Mouse (Mus musculus): ENCODE results near the gene Gm20458. TPM values are rescaled to one million over a fixed set of nuclear protein-coding genes. Genes with fewer than 3 reads are reported as not detected.

Gene Gm20458
- polyA plus RNA-seq, 1 experiment = 31.6 TPM

DNA sequence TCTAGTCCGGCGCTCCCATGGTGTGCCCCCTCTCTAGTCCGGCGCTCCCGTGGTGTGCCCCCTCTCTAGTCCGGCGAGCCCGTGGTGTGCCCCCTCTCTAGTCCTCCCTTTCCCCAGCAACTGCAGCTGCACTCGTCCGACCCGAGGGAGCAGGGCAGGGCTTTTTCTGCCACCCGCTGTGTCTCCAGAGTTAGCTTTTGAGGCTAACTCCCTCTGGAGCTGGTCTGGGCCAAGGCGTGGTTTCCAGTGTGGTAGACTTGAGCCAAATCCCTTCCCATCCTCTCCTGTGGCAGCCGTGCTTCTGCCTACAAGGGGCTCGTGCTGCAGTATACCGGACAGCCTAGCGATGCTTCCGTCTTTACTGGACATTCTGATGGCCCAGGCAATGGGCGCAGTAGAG lies 47.0 kb downstream of the Gm20458 start:
- no peaks in the 10 kb centered on the region for H3K79me2 ChIP-seq (ENCODE audit: control insufficient read depth, insufficient read depth)
- TF ChIP-seq REST (IDR thresholded peaks at IDR 0.05; ENCODE audit: insufficient read depth, insufficient read length) (no peak), POLR2AphosphoS2 (IDR thresholded peaks at IDR 0.05; ENCODE audit: insufficient read length, low read depth) (no peak), MYOD1 (IDR thresholded peaks at IDR 0.05; ENCODE audit: control insufficient read depth in 1 of 3, insufficient read length in 2 of 3, low read depth in 2 of 3) (no peak), TCF3 (IDR thresholded peaks at IDR 0.05; ENCODE audit: insufficient read length, low read depth) (no peak), MAX (IDR thresholded peaks at IDR 0.05; ENCODE audit: low read depth) (no peak), SRF (IDR thresholded peaks at IDR 0.05; ENCODE audit: control insufficient read depth, insufficient read length, low read depth) (no peak), E2F4 (IDR thresholded peaks at IDR 0.05; ENCODE audit: insufficient read depth) (no peak), POLR2A (IDR thresholded peaks at IDR 0.05; ENCODE audit: insufficient read length, low read depth) (no peak), TCF12 (IDR thresholded peaks at IDR 0.05; ENCODE audit: insufficient read depth, poor library complexity, severe bottlenecking) (no peak), MYOG (IDR thresholded peaks at IDR 0.05; ENCODE audit: control insufficient read depth in 1 of 3, insufficient read depth in 1 of 3, insufficient read length in 2 of 3, low read depth in 2 of 3) (no peak), CEBPB (IDR thresholded peaks at IDR 0.05; ENCODE audit: insufficient read depth, poor library complexity, severe bottlenecking) (no peak), USF1 (IDR thresholded peaks at IDR 0.05; ENCODE audit: low read depth) (no peak)

DNA sequence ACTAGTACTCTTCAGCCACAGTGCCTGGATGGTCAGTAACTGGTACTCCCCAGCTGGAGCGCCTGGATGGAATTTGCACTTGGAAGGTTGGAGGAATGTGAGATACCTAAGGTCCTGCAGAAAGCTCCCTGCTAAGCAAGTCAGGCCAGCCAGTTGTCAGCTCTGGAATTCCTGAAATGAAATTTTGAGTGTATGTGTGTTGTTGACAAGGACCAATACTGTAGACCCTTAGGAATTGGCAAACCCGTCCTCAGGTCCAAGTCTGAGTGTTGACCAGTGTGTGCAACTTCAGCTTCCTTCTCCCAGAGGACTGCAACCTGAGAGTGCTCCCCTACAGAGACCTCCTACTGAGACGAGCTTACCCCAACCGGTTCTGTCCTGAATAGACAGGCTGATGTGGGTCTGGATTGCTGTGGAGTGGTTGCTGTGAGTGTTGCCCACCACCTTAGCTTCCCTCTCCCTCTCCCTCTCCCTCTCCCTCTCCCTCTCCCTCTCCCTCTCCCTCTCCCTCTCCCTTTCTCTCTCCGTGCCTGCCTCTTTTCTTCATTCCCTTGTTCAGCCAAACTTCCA lies 49.9 kb downstream of the Gm20458 start:
- no peak overlapping the region for H3K4me3 ChIP-seq
- TF ChIP-seq TCF3 (IDR thresholded peaks at IDR 0.05; ENCODE audit: insufficient read length, low read depth) (no peak), CEBPB (IDR thresholded peaks at IDR 0.05; ENCODE audit: insufficient read depth, poor library complexity, severe bottlenecking) (no peak), MAX (IDR thresholded peaks at IDR 0.05; ENCODE audit: low read depth) (no peak), POLR2A (IDR thresholded peaks at IDR 0.05; ENCODE audit: insufficient read length, low read depth) (no peak), MYOG (IDR thresholded peaks at IDR 0.05; ENCODE audit: control insufficient read depth in 1 of 3, insufficient read depth in 1 of 3, insufficient read length in 2 of 3, low read depth in 2 of 3) (no peak), E2F4 (IDR thresholded peaks at IDR 0.05; ENCODE audit: insufficient read depth) (no peak), MYOD1 (IDR thresholded peaks at IDR 0.05; ENCODE audit: control insufficient read depth in 1 of 3, insufficient read length in 2 of 3, low read depth in 2 of 3) (no peak), SRF (IDR thresholded peaks at IDR 0.05; ENCODE audit: control insufficient read depth, insufficient read length, low read depth) (no peak)

More for the DNA sequence above, 47.0 kb downstream of the Gm20458 start:
- H3K27me3 ChIP-seq (ENCODE audit: control insufficient read depth, insufficient read depth, insufficient read length) = no peaks in the 10 kb centered on the region
- no peak overlapping the region for H3ac ChIP-seq (ENCODE audit: control insufficient read depth, insufficient read length)
- H3K4me3 ChIP-seq = no peak overlapping the region
- no peak overlapping the region for H3K4me2 ChIP-seq (ENCODE audit: low read depth)
- H3K36me3 ChIP-seq (ENCODE audit: control insufficient read depth, insufficient read depth) = peaks cover 27% of the 10 kb centered on the region

DNA sequence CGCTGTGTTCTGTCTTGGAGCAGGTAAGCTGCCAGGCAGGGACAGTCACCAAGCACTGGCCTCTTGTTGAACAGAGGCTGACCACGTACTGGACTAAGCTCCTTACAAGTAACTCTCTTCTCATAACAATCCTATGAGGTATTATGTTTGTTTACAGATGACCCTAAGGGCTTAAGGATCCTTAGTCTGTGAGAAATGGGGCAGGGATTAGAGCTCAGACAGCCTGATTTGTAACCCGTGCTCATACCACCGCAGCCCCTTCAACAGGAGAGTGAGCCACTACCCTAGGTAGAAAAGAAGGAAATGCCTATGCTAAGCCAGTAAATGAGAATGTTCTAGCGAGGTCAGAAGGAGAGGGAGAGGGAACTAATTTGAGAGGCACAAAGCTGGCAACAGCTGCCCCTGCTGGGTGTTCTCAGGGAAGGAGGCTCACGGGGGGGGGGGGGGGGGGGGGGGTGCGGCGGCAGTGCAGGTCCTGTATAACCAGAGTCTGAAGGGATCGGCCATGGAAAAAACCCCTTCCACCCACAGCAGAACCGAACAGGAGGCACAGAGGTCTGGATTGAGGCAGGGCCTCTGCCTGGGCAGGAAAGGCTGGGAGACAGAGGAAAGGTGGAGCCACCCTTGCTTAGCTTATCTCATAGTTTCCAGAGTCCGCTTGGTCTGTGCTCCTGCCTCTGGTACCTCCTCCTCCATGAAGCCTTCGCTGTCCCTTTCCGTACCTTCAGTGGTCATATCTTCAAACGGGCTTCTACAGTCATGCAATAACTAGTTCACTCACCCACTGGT lies 51.5 kb downstream of the Gm20458 start:
- H3K4me3 ChIP-seq = no peak overlapping the region
- peak overlapping the region; percentile 78 for H3K4me2 ChIP-seq (ENCODE audit: low read depth)
- TF ChIP-seq POLR2AphosphoS2 (IDR thresholded peaks at IDR 0.05; ENCODE audit: insufficient read length, low read depth) (peak; percentile 8), MAX (IDR thresholded peaks at IDR 0.05; ENCODE audit: low read depth) (no peak), MYOD1 (IDR thresholded peaks at IDR 0.05; ENCODE audit: control insufficient read depth in 1 of 3, insufficient read length in 2 of 3, low read depth in 2 of 3) (peak in 1 of 3 experiments; percentile 10), POLR2A (IDR thresholded peaks at IDR 0.05; ENCODE audit: insufficient read length, low read depth) (no peak), SRF (IDR thresholded peaks at IDR 0.05; ENCODE audit: control insufficient read depth, insufficient read length, low read depth) (no peak)
- H3K36me3 ChIP-seq (ENCODE audit: control insufficient read depth, insufficient read depth) = no peaks in the 10 kb centered on the region
- H3K27me3 ChIP-seq (ENCODE audit: control insufficient read depth, insufficient read depth, insufficient read length) = no peaks in the 10 kb centered on the region
- H3K79me2 ChIP-seq (ENCODE audit: control insufficient read depth, insufficient read depth) = no peaks in the 10 kb centered on the region
- H3ac ChIP-seq (ENCODE audit: control insufficient read depth, insufficient read length) = no peak overlapping the region

More for the DNA sequence above, 49.9 kb downstream of the Gm20458 start:
- H3ac ChIP-seq (ENCODE audit: control insufficient read depth, insufficient read length) = no peak overlapping the region
- no peaks in the 10 kb centered on the region for H3K79me2 ChIP-seq (ENCODE audit: control insufficient read depth, insufficient read depth)
- H3K4me2 ChIP-seq (ENCODE audit: low read depth) = no peak overlapping the region
- peaks cover 4% of the 10 kb centered on the region for H3K36me3 ChIP-seq (ENCODE audit: control insufficient read depth, insufficient read depth)
- no peaks in the 10 kb centered on the region for H3K27me3 ChIP-seq (ENCODE audit: control insufficient read depth, insufficient read depth, insufficient read length)

DNA sequence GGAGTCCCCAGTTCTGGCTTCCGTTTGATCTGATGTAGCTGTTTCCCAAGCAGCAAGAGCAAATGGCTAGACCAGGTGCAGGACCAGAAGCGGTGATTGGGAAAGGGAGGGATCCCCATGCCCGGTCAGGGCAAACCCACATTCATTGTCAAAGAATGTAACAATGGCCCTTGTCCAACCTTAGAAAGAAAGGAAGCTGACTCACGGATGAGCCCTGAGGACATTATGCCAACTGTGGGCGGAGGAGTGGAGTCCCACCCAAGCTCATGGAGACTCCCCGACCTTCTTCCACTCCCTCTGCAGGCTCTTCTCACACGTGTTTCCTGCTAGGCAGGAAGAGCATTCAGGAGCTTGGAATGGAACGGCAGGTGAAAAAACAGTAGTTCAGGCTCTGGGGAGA lies 52.6 kb downstream of the Gm20458 start:
- no peaks in the 10 kb centered on the region for H3K27me3 ChIP-seq (ENCODE audit: control insufficient read depth, insufficient read depth, insufficient read length)
- peak; percentile 34 for TF ChIP-seq POLR2AphosphoS2 (IDR thresholded peaks at IDR 0.05; ENCODE audit: insufficient read length, low read depth)
- TF ChIP-seq MAX (IDR thresholded peaks at IDR 0.05; ENCODE audit: low read depth) = no peak
- TF ChIP-seq SRF (IDR thresholded peaks at IDR 0.05; ENCODE audit: control insufficient read depth, insufficient read length, low read depth) = no peak
- peak; percentile 13 for TF ChIP-seq TCF12 (IDR thresholded peaks at IDR 0.05; ENCODE audit: insufficient read depth, poor library complexity, severe bottlenecking)
- TF ChIP-seq MYOD1 (IDR thresholded peaks at IDR 0.05; ENCODE audit: control insufficient read depth in 1 of 3, insufficient read length in 2 of 3, low read depth in 2 of 3) = peak in 2 of 3 experiments; percentile 47 to 69
- TF ChIP-seq CEBPB (IDR thresholded peaks at IDR 0.05; ENCODE audit: insufficient read depth, poor library complexity, severe bottlenecking) = peak; percentile 57; the same call in 1 of the 2 replicates
- peak in 1 of 3 experiments; percentile 42 for TF ChIP-seq MYOG (IDR thresholded peaks at IDR 0.05; ENCODE audit: control insufficient read depth in 1 of 3, insufficient read depth in 1 of 3, insufficient read length in 2 of 3, low read depth in 2 of 3)
- TF ChIP-seq REST (IDR thresholded peaks at IDR 0.05; ENCODE audit: insufficient read depth, insufficient read length) = no peak
- TF ChIP-seq E2F4 (IDR thresholded peaks at IDR 0.05; ENCODE audit: insufficient read depth) = no peak
- TF ChIP-seq USF1 (IDR thresholded peaks at IDR 0.05; ENCODE audit: low read depth) = peak; percentile 9
- TF ChIP-seq TCF3 (IDR thresholded peaks at IDR 0.05; ENCODE audit: insufficient read length, low read depth) = peak; percentile 2
- no peak for TF ChIP-seq POLR2A (IDR thresholded peaks at IDR 0.05; ENCODE audit: insufficient read length, low read depth)
- peak overlapping the region; percentile 78 for H3K4me2 ChIP-seq (ENCODE audit: low read depth)

More for the DNA sequence above, 52.6 kb downstream of the Gm20458 start:
- Histone ChIP-seq H3K36me3 (ENCODE audit: control insufficient read depth, insufficient read depth) (no peaks in the 10 kb centered on the region), H3K79me2 (ENCODE audit: control insufficient read depth, insufficient read depth) (no peaks in the 10 kb centered on the region), H3ac (ENCODE audit: control insufficient read depth, insufficient read length) (no peak overlapping the region), H3K4me3 (no peak overlapping the region)

All from myocyte (in vitro differentiated cells).